Mouse (Mus musculus) limb, embryonic 14.5 days (tissue): ENCODE data around the gene D430041D05Rik. TPM values are rescaled to one million over a fixed set of nuclear protein-coding genes. Genes with fewer than 3 reads are reported as not detected.

Experiments used
- ATAC-seq: fragments of 200-750 bp; cut with Nextera tagmentation; 2 replicates; pipeline ENCODE4 v1.8.0; 2017; ENCODE audit warnings: low read depth, moderate number of reproducible peaks, moderate TSS enrichment; ENCODE audit not compliant: low FRiP score
- DNase-seq: peaks from one replicate; pipeline ENCODE4 v3.0.0-alpha.2; 2015; ENCODE audit warnings: low spot score
- H3K27ac ChIP-seq: fragments of 300-500 bp; sonication (generic); replicated peaks from 2 replicates; pipeline ENCODE4 v1.5.1; 2014; ENCODE audit warnings: low read depth, mild to moderate bottlenecking, low read length, moderate library complexity, mixed read lengths
- H3K27me3 ChIP-seq: fragments of 300-500 bp; sonication (generic); 2 replicates; pipeline ENCODE4 v1.6.1; 2014; ENCODE audit warnings: low read length, mixed read lengths; ENCODE audit not compliant: control insufficient read depth, insufficient read depth
- H3K36me3 ChIP-seq: fragments of 300-500 bp; sonication (generic); 2 replicates; pipeline ENCODE4 v1.6.1; 2014; ENCODE audit warnings: mild to moderate bottlenecking, low read length, moderate library complexity, mixed read lengths; ENCODE audit not compliant: control insufficient read depth, insufficient read depth
- H3K4me1 ChIP-seq: fragments of 300-500 bp; sonication (generic); 2 replicates; pipeline ENCODE4 v1.6.1; 2014; ENCODE audit warnings: antibody characterized with exemption, low read length, mixed read lengths; ENCODE audit not compliant: control insufficient read depth, insufficient read depth
- H3K4me2 ChIP-seq: fragments of 300-500 bp; sonication (generic); replicated peaks from 2 replicates; pipeline ENCODE4 v1.6.1; 2014; ENCODE audit warnings: low read depth, mild to moderate bottlenecking, low read length, moderate library complexity; ENCODE audit not compliant: severe bottlenecking
- H3K4me3 ChIP-seq: fragments of 300-500 bp; sonication (generic); replicated peaks from 2 replicates; pipeline ENCODE4 v1.5.1; 2014; ENCODE audit warnings: low read length
- H3K9ac ChIP-seq: fragments of 300-500 bp; sonication (generic); 2 replicates; pipeline ENCODE4 v1.6.1; 2014; ENCODE audit warnings: mild to moderate bottlenecking, low read depth, low read length, moderate library complexity; ENCODE audit not compliant: severe bottlenecking
- H3K9me3 ChIP-seq: fragments of 300-500 bp; sonication (generic); 2 replicates; pipeline ENCODE4 v1.6.1; 2016; ENCODE audit warnings: low read length; ENCODE audit not compliant: control insufficient read depth
- POLR2A ChIP-seq: fragments of 200-500 bp; IDR thresholded peaks from 2 replicates; pipeline ENCODE4 v1.8.0; 2012; ENCODE audit warnings: inconsistent platforms, mild to moderate bottlenecking, moderate library complexity, borderline replicate concordance; ENCODE audit not compliant: insufficient read depth, insufficient read length; ENCODE audit errors: extremely low read depth
- WGBS: fragments of 180-500 bp; shearing (Covaris S2); extraction: QIAGEN DNeasy Blood & Tissue Kit; methylation state at CpG from one replicate; pipeline ENCODE4 v1.1.7; 2014; 5-methylcytosine and 5-hydroxymethylcytosine counted together
- polyA plus RNA-seq, 2 experiments: library from polyadenylated mRNA; depleted of rRNA in 1 of 2; stranded (reverse) in 1 of 2; unstranded in 1 of 2; fragments of >200 nt; fragmentation: Nextera tagmentation in 1 of 2; extraction: Ambion mirVana in 1 of 2; gene quantifications; 2 replicates each; pipeline versions ENCODE4 v1.2.1 to v1.2.3; 2012 to 2014

D430041D05Rik gene
- polyA plus RNA-seq, 2 experiments, result 1.1 TPM

DNA sequence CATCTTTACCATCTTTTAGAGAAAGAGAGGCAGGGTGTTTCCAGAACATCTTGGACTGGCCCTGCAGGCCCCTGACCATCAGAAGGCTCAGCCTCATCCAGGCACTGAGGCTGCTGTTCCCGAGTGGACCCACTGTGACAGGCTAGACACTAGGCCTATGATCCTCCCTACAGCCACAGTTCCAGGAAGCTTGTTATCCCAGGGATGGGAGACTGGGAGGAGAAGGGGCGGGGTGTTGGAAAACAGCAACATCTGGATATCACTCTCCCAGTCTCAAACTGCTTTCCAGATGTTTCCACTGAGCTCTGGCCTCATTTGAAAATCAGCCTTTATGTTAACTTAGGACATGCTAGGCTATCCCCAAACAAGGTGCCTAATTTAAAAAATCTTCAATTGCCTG lies 180.4 kb downstream of the D430041D05Rik start:
- Histone ChIP-seq H3K4me1 (0 out of 2 replicates have a peak, but pooled peaks cover 5% of the 10 kb centered on the region), H3K9me3 (no peaks in the 10 kb centered on the region), H3K9ac (no peak overlapping the region), H3K4me3 (no peak overlapping the region), H3K27me3 (no peaks in the 10 kb centered on the region), H3K27ac (0 out of 2 replicates have a peak overlapping the region, but pooled peaks have one; percentile 33), H3K36me3 (no peaks in the 10 kb centered on the region), H3K4me2 (no peak overlapping the region)
- DNase-seq, result peak; percentile 41
- ATAC-seq, result peak; percentile 68; the same call in 1 of the 2 replicates
- TF ChIP-seq POLR2A, result no peak
- WGBS, result 17% methylated on average over 2 of the region's 2 CpGs

GRCm38 (mm10) chr2:104226057-104226456 lies 184.8 kb downstream of the D430041D05Rik start:
- Histone ChIP-seq H3K9me3 (no peaks in the 10 kb centered on the region), H3K9ac (no peak overlapping the region)
- 81% methylated on average over 4 of the region's 4 CpGs for WGBS

GRCm38 (mm10) chr2:104219733-104220391 lies 191.0 kb downstream of the D430041D05Rik start:
- DNase-seq, result no peak
- 74% methylated on average over 14 of the region's 14 CpGs for WGBS
- ATAC-seq, result no peak
- no peak for TF ChIP-seq POLR2A
- no peak overlapping the region for H3K4me3 ChIP-seq
- no peaks in the 10 kb centered on the region for H3K36me3 ChIP-seq
- H3K9me3 ChIP-seq, result no peaks in the 10 kb centered on the region
- no peak overlapping the region for H3K4me2 ChIP-seq
- H3K27ac ChIP-seq, result no peak overlapping the region
- no peaks in the 10 kb centered on the region for H3K27me3 ChIP-seq
- H3K9ac ChIP-seq, result no peak overlapping the region
- peaks cover 8% of the 10 kb centered on the region; the same call in 1 of the 2 replicates for H3K4me1 ChIP-seq

More at GRCm38 (mm10) chr2:104226057-104226456, 184.8 kb downstream of the D430041D05Rik start:
- no peak for TF ChIP-seq POLR2A
- no peak for ATAC-seq
- Histone ChIP-seq H3K4me3 (no peak overlapping the region), H3K27me3 (no peaks in the 10 kb centered on the region), H3K4me1 (no peaks in the 10 kb centered on the region), H3K27ac (no peak overlapping the region), H3K36me3 (no peaks in the 10 kb centered on the region), H3K4me2 (no peak overlapping the region)
- no peak for DNase-seq

- Histone ChIP-seq H3K9ac (no peak overlapping the region), H3K27ac (0 out of 2 replicates have a peak overlapping the region, but pooled peaks have one; percentile 8), H3K36me3 (no peaks in the 10 kb centered on the region), H3K4me2 (no peak overlapping the region), H3K4me3 (no peak overlapping the region), H3K4me1 (peaks cover 8% of the 10 kb centered on the region; the same call in 1 of the 2 replicates), H3K9me3 (no peaks in the 10 kb centered on the region), H3K27me3 (no peaks in the 10 kb centered on the region)
- no peak for TF ChIP-seq POLR2A
- peak; percentile 70; the same call in 1 of the 2 replicates for ATAC-seq
- peak; percentile 25 for DNase-seq
- 20% methylated on average over 9 of the region's 9 CpGs for WGBS
These were observed 192.2 kb downstream of the D430041D05Rik start for GRCm38 (mm10) chr2:104218588-104219065.

GRCm38 (mm10) chr2:104218114-104218513 lies 192.7 kb downstream of the D430041D05Rik start:
- no peak for TF ChIP-seq POLR2A
- H3K9ac ChIP-seq, result no peak overlapping the region
- DNase-seq (no peak), ATAC-seq (no peak)
- H3K27me3 ChIP-seq, result no peaks in the 10 kb centered on the region
- 63% methylated on average over 10 of the region's 10 CpGs for WGBS
- H3K4me2 ChIP-seq, result no peak overlapping the region
- H3K9me3 ChIP-seq, result no peaks in the 10 kb centered on the region
- no peaks in the 10 kb centered on the region for H3K36me3 ChIP-seq
- H3K4me1 ChIP-seq, result peaks cover 8% of the 10 kb centered on the region; the same call in 1 of the 2 replicates
- H3K4me3 ChIP-seq, result no peak overlapping the region
- H3K27ac ChIP-seq, result 0 out of 2 replicates have a peak overlapping the region, but pooled peaks have one; percentile 8
